Mouse (Mus musculus): ENCODE data around the gene Lhfpl2. TPM values are rescaled to one million over a fixed set of nuclear protein-coding genes. Genes with fewer than 3 reads are reported as not detected.
A peak's percentile ranks its signal among the peaks of the same experiment; 100 is the strongest.

Lhfpl2 gene
- total and polyA plus RNA-seq, 2 experiments from 2014 or later, result 15.3 to 32.1 TPM

- WGBS, result 30% methylated on average over 11 of the region's 11 CpGs
- peak overlapping the region; percentile 41; the same call in 1 of the 2 replicates for H3K27ac ChIP-seq
- no peak for DNase-seq (ENCODE audit: low spot score)
- ATAC-seq, result no peak
- no peaks in the 10 kb centered on the region for H3K27me3 ChIP-seq (ENCODE audit: insufficient read depth, low read length)
- no peak overlapping the region for H3K4me3 ChIP-seq (ENCODE audit: low read length)
- no peaks in the 10 kb centered on the region for H3K36me3 ChIP-seq (ENCODE audit: insufficient read depth, low read length)
- H3K4me2 ChIP-seq (ENCODE audit: low read depth, low read length), result no peak overlapping the region
- H3K4me1 ChIP-seq (ENCODE audit: insufficient read depth, low read length), result 0 out of 2 replicates have a peak, but pooled peaks cover 5% of the 10 kb centered on the region
- no peak overlapping the region for H3K9ac ChIP-seq (replicated peaks; ENCODE audit: low read length)
- TF ChIP-seq CTCF (IDR thresholded peaks at IDR 0.05; ENCODE audit: low read depth), result no peak
- H3K9me3 ChIP-seq (ENCODE audit: low read length), result no peaks in the 10 kb centered on the region
These were observed 7.9 kb downstream of the Lhfpl2 start for GRCm38 (mm10) chr13:94065276-94066050.

GRCm38 (mm10) chr13:94066626-94067275 is 9.2 kb downstream of the Lhfpl2 start:
- no peaks in the 10 kb centered on the region for H3K27me3 ChIP-seq (ENCODE audit: insufficient read depth, low read length)
- H3K4me3 ChIP-seq (ENCODE audit: low read length), result no peak overlapping the region
- no peak overlapping the region for H3K27ac ChIP-seq
- 92% methylated on average over 5 of the region's 5 CpGs for WGBS
- H3K4me2 ChIP-seq (ENCODE audit: low read depth, low read length), result no peak overlapping the region
- TF ChIP-seq CTCF (IDR thresholded peaks at IDR 0.05; ENCODE audit: low read depth), result no peak
- 0 out of 2 replicates have a peak, but pooled peaks cover 5% of the 10 kb centered on the region for H3K4me1 ChIP-seq (ENCODE audit: insufficient read depth, low read length)
- no peak for DNase-seq (ENCODE audit: low spot score)
- no peak for ATAC-seq
- no peaks in the 10 kb centered on the region for H3K36me3 ChIP-seq (ENCODE audit: insufficient read depth, low read length)
- H3K9ac ChIP-seq (replicated peaks; ENCODE audit: low read length), result no peak overlapping the region
- H3K9me3 ChIP-seq (ENCODE audit: low read length), result no peaks in the 10 kb centered on the region

- no peaks in the 10 kb centered on the region for H3K27me3 ChIP-seq (ENCODE audit: insufficient read depth, low read length)
- 91% methylated on average over 1 of the region's 1 CpGs for WGBS
- no peak for DNase-seq (ENCODE audit: low spot score)
- no peak overlapping the region for H3K4me2 ChIP-seq (ENCODE audit: low read depth, low read length)
- no peak overlapping the region for H3K9ac ChIP-seq (replicated peaks; ENCODE audit: low read length)
- TF ChIP-seq CTCF (IDR thresholded peaks at IDR 0.05; ENCODE audit: low read depth), result no peak
- no peak overlapping the region for H3K4me3 ChIP-seq (ENCODE audit: low read length)
- no peak overlapping the region for H3K27ac ChIP-seq
- ATAC-seq, result no peak
- no peaks in the 10 kb centered on the region for H3K9me3 ChIP-seq (ENCODE audit: low read length)
- no peaks in the 10 kb centered on the region for H3K4me1 ChIP-seq (ENCODE audit: insufficient read depth, low read length)
- H3K36me3 ChIP-seq (ENCODE audit: insufficient read depth, low read length), result no peaks in the 10 kb centered on the region
These were observed 10.7 kb downstream of the Lhfpl2 start for GRCm38 (mm10) chr13:94068308-94068707.

- Histone ChIP-seq H3K27ac (no peak overlapping the region), H3K27me3 (ENCODE audit: insufficient read depth, low read length) (no peaks in the 10 kb centered on the region), H3K9me3 (ENCODE audit: low read length) (no peaks in the 10 kb centered on the region), H3K4me3 (ENCODE audit: low read length) (no peak overlapping the region), H3K4me2 (ENCODE audit: low read depth, low read length) (no peak overlapping the region), H3K4me1 (ENCODE audit: insufficient read depth, low read length) (0 out of 2 replicates have a peak, but pooled peaks cover 4% of the 10 kb centered on the region), H3K9ac (replicated peaks; ENCODE audit: low read length) (no peak overlapping the region), H3K36me3 (ENCODE audit: insufficient read depth, low read length) (no peaks in the 10 kb centered on the region)
- no peak for DNase-seq (ENCODE audit: low spot score)
- 47% methylated on average over 16 of the region's 16 CpGs for WGBS
- ATAC-seq, result no peak
- TF ChIP-seq CTCF (IDR thresholded peaks at IDR 0.05; ENCODE audit: low read depth), result no peak
These were observed 12.1 kb downstream of the Lhfpl2 start for GRCm38 (mm10) chr13:94069421-94070307.

GRCm38 (mm10) chr13:94070308-94070619 is 12.7 kb downstream of the Lhfpl2 start:
- WGBS, result 85% methylated on average over 3 of the region's 3 CpGs
- 0 out of 2 replicates have a peak, but pooled peaks cover 4% of the 10 kb centered on the region for H3K4me1 ChIP-seq (ENCODE audit: insufficient read depth, low read length)
- no peak for ATAC-seq
- no peaks in the 10 kb centered on the region for H3K27me3 ChIP-seq (ENCODE audit: insufficient read depth, low read length)
- TF ChIP-seq CTCF (IDR thresholded peaks at IDR 0.05; ENCODE audit: low read depth), result peak; percentile 40
- no peak overlapping the region for H3K27ac ChIP-seq
- DNase-seq (ENCODE audit: low spot score), result no peak
- no peak overlapping the region for H3K9ac ChIP-seq (replicated peaks; ENCODE audit: low read length)
- H3K4me3 ChIP-seq (ENCODE audit: low read length), result no peak overlapping the region
- H3K36me3 ChIP-seq (ENCODE audit: insufficient read depth, low read length), result no peaks in the 10 kb centered on the region
- H3K9me3 ChIP-seq (ENCODE audit: low read length), result no peaks in the 10 kb centered on the region
- no peak overlapping the region for H3K4me2 ChIP-seq (ENCODE audit: low read depth, low read length)

- no peak for TF ChIP-seq CTCF (IDR thresholded peaks at IDR 0.05; ENCODE audit: low read depth)
- H3K4me1 ChIP-seq (ENCODE audit: insufficient read depth, low read length), result 0 out of 2 replicates have a peak, but pooled peaks cover 4% of the 10 kb centered on the region
- ATAC-seq (no peak), DNase-seq (ENCODE audit: low spot score) (no peak)
- no peak overlapping the region for H3K27ac ChIP-seq
- H3K4me3 ChIP-seq (ENCODE audit: low read length), result no peak overlapping the region
- H3K9ac ChIP-seq (replicated peaks; ENCODE audit: low read length), result no peak overlapping the region
- H3K4me2 ChIP-seq (ENCODE audit: low read depth, low read length), result no peak overlapping the region
- H3K9me3 ChIP-seq (ENCODE audit: low read length), result no peaks in the 10 kb centered on the region
- H3K36me3 ChIP-seq (ENCODE audit: insufficient read depth, low read length), result no peaks in the 10 kb centered on the region
- H3K27me3 ChIP-seq (ENCODE audit: insufficient read depth, low read length), result no peaks in the 10 kb centered on the region
- WGBS, result 64% methylated on average over 3 of the region's 3 CpGs
These were observed 13.3 kb downstream of the Lhfpl2 start for GRCm38 (mm10) chr13:94070927-94071326.

Data from hindbrain, postnatal 0 days (tissue).